Mouse (Mus musculus) ES-E14 (cell line): Measurements from ENCODE around the gene Ppp2r5c. TPM values are rescaled to one million over a fixed set of nuclear protein-coding genes. Genes with fewer than 3 reads are reported as not detected.

Experiments used
- DNase-seq: peaks from one replicate; pipeline ENCODE4 v3.0.0-alpha.2; 2013; ENCODE audit warnings: low read depth, low spot score
- H3K27ac ChIP-seq: 2 replicates; pipeline ENCODE4 v1.5.1; 2012; ENCODE audit warnings: low read depth, mild to moderate bottlenecking, low read length, moderate library complexity, mixed read lengths; ENCODE audit not compliant: poor library complexity, insufficient read depth, severe bottlenecking
- H3K36me3 ChIP-seq: 2 replicates; pipeline ENCODE4 v1.6.1; 2012; ENCODE audit warnings: mild to moderate bottlenecking, low read length, moderate library complexity, mixed read lengths; ENCODE audit not compliant: control insufficient read depth, poor library complexity, insufficient read depth, severe bottlenecking
- H3K4me1 ChIP-seq, 2 experiments: fragments of 150-350 bp in 1 of 2; sonication (generic) in 1 of 2; 2 replicates each; pipeline ENCODE4 v1.6.1; 2012; ENCODE audit warnings: low read length in 2 of 2, mild to moderate bottlenecking in 1 of 2, mixed read lengths in 1 of 2; ENCODE audit not compliant: control insufficient read depth in 2 of 2, insufficient read depth in 2 of 2, poor library complexity in 1 of 2
- H3K4me3 ChIP-seq, 2 experiments: fragments of 150-350 bp in 1 of 2; sonication (generic) in 1 of 2; 2 replicates each; pipeline ENCODE4 v1.5.1; 2012; ENCODE audit warnings: low read length in 2 of 2, low read depth in 1 of 2, mild to moderate bottlenecking in 1 of 2, mixed read lengths in 1 of 2; ENCODE audit not compliant: insufficient read depth in 1 of 2, poor library complexity in 1 of 2, severe bottlenecking in 1 of 2
- H3K9ac ChIP-seq: 2 replicates; pipeline ENCODE4 v1.6.1; 2012; ENCODE audit warnings: low read depth, mild to moderate bottlenecking, low read length, mixed read lengths; ENCODE audit not compliant: poor library complexity, insufficient read depth, severe bottlenecking
- H3K9me3 ChIP-seq: fragments of 150-350 bp; sonication (generic); 2 replicates; pipeline ENCODE4 v1.6.1; 2012; ENCODE audit warnings: low read depth, mild to moderate bottlenecking, low read length; ENCODE audit not compliant: control insufficient read depth, insufficient read depth
- CHD2 ChIP-seq: IDR thresholded peaks from 2 replicates; pipeline ENCODE4 v1.6.1; 2014; ENCODE audit warnings: mild to moderate bottlenecking, low read depth, low read length, inconsistent platforms
- HCFC1 ChIP-seq: IDR thresholded peaks from 2 replicates; pipeline ENCODE4 v1.6.1; 2012; ENCODE audit warnings: low read length, inconsistent platforms, borderline replicate concordance; ENCODE audit not compliant: insufficient read depth
- MAFK ChIP-seq: IDR thresholded peaks from 2 replicates; pipeline ENCODE4 v1.6.1; 2014; ENCODE audit warnings: mild to moderate bottlenecking, low read depth, low read length, inconsistent platforms; ENCODE audit not compliant: insufficient read depth
- ZC3H11A ChIP-seq: IDR thresholded peaks from 2 replicates; pipeline ENCODE4 v1.6.1; 2012; ENCODE audit warnings: low read depth, mild to moderate bottlenecking, inconsistent platforms, low read length, borderline replicate concordance
- ZNF384 ChIP-seq: IDR thresholded peaks from 2 replicates; pipeline ENCODE4 v1.6.1; 2012; ENCODE audit warnings: low read depth, low read length, inconsistent platforms
- in situ Hi-C, 2 experiments: fragments of 600-800 bp; cut with MboI; formaldehyde crosslinking; loops; one replicate each; pipeline ENCODE4 v1.15.1; 2025; ENCODE audit warnings: low sequenced_read_pairs in 2 of 2, inconsistent platforms in 1 of 2; ENCODE audit not compliant: unreplicated experiment in 2 of 2
- total RNA-seq: library from RNA; depleted of rRNA; stranded (reverse); fragments of 300-350 nt; gene quantifications from 2 replicates; pipeline ENCODE4 v1.2.3, GENCODE M21; 2012

The Ppp2r5c gene
- total RNA-seq, 1 experiment = 62.1 TPM

- in situ Hi-C loops = no loop called here
- Histone ChIP-seq H3K4me3 (no peak overlapping the region), H3K27ac (no peak overlapping the region), H3K36me3 (no peaks in the 10 kb centered on the region), H3K9me3 (no peaks in the 10 kb centered on the region), H3K9ac (no peak overlapping the region), H3K4me1 (no peaks in the 10 kb centered on the region; a peak in 1 of 4 replicates)
- DNase-seq = no peak
- TF ChIP-seq MAFK = no peak
- no peak for TF ChIP-seq ZC3H11A
- no peak for TF ChIP-seq CHD2
- no peak for TF ChIP-seq ZNF384
- TF ChIP-seq HCFC1 = no peak
These were observed 45.0 kb upstream of the Ppp2r5c start for GRCm38 (mm10) chr12:110401871-110402270.

DNA sequence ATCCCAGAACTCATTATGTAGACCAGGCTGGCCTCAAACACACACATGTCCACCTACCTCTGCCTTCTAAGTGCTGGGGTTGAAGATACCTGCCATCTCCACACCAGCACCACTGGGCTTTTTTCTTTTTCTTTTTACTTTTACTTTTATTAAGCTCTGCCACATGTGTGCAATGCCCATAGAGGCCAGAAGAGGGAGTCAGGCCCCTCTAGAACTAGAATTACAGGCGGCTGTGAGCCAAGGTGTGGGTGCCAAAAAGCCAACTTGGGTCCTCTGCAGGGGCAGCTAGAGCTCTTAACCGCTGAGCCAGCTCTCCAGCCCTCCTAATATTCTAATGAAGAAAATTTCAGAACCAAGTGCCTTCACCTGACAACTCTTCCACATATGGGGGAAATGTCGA, 30.7 kb upstream of the Ppp2r5c start:
- peak; percentile 65 for DNase-seq
- TF ChIP-seq CHD2 = no peak
- TF ChIP-seq MAFK = no peak
- TF ChIP-seq ZNF384 = peak; percentile 45; the same call in 1 of the 2 replicates
- peak; percentile 26; the same call in 1 of the 2 replicates for TF ChIP-seq ZC3H11A
- Histone ChIP-seq H3K4me3 (0 out of 4 replicates have a peak overlapping the region, but pooled peaks of 1 of the 2 experiments have one; percentile 44), H3K4me1 (peaks cover 4 to 17% of the 10 kb centered on the region in 2 experiments), H3K9me3 (no peaks in the 10 kb centered on the region), H3K36me3 (no peaks in the 10 kb centered on the region), H3K27ac (no peak overlapping the region), H3K9ac (no peak overlapping the region; the same call in 1 of the 2 replicates)
- in situ Hi-C loops = loop anchor here in 1 of 2 experiments (5.0 to 10.0 kb wide), 2 partner anchors 269 to 426 kb away; partner anchors contain the start of genes 1700001K19Rik and Mok

- H3K4me3 ChIP-seq = peak overlapping the region; percentile 42 to 44
- peak overlapping the region; percentile 77 for H3K27ac ChIP-seq
- no peaks in the 10 kb centered on the region for H3K9me3 ChIP-seq
- H3K4me1 ChIP-seq = peaks cover 4 to 17% of the 10 kb centered on the region in 2 experiments
- TF ChIP-seq ZNF384 = peak; percentile 93
- no peak for TF ChIP-seq ZC3H11A
- in situ Hi-C loops = loop anchor here in 1 of 2 experiments (5.0 to 10.0 kb wide), 2 partner anchors 267 to 425 kb away; partner anchors contain the start of genes 1700001K19Rik and Mok
- peak overlapping the region; percentile 48; the same call in 1 of the 2 replicates for H3K9ac ChIP-seq
- DNase-seq = peak; percentile 59
- H3K36me3 ChIP-seq = no peaks in the 10 kb centered on the region
These were observed 29.6 kb upstream of the Ppp2r5c start for GRCm38 (mm10) chr12:110417023-110417986.

- in situ Hi-C loops = loop anchor here in 1 of 2 experiments (5.0 to 10.0 kb wide), 2 partner anchors 267 to 424 kb away; partner anchors contain the start of genes 1700001K19Rik and Mok
- DNase-seq = peak; percentile 99
- H3K4me1 ChIP-seq = peaks cover 4 to 17% of the 10 kb centered on the region in 2 experiments
- no peaks in the 10 kb centered on the region for H3K36me3 ChIP-seq
- H3K27ac ChIP-seq = peak overlapping the region; percentile 77
- peak overlapping the region; percentile 42 to 44; a peak in 3 of 4 replicates for H3K4me3 ChIP-seq
- no peaks in the 10 kb centered on the region for H3K9me3 ChIP-seq
- TF ChIP-seq ZC3H11A (no peak), CHD2 (0 out of 2 replicates have a peak, but pooled peaks have one; percentile 50)
- peak overlapping the region; percentile 7; the same call in 1 of the 2 replicates for H3K9ac ChIP-seq
These were observed 28.8 kb upstream of the Ppp2r5c start for GRCm38 (mm10) chr12:110417987-110418734.
